Mouse (Mus musculus) embryonic facial prominence, embryonic 12.5 days (tissue): Measurements from ENCODE around the gene Rnf224. TPM values are rescaled to one million over a fixed set of nuclear protein-coding genes. Genes with fewer than 3 reads are reported as not detected.

Source experiments
- ATAC-seq: fragments of 200-750 bp; cut with Nextera tagmentation; 2 replicates; pipeline ENCODE4 v1.8.0; 2017; ENCODE audit not compliant: insufficient number of reproducible peaks, insufficient read depth, low FRiP score, low TSS enrichment
- H3K27ac ChIP-seq: fragments of 300-500 bp; sonication (generic); 2 replicates; pipeline ENCODE4 v1.5.1; 2016; ENCODE audit warnings: mild to moderate bottlenecking
- H3K27me3 ChIP-seq: fragments of 300-500 bp; sonication (generic); 2 replicates; pipeline ENCODE4 v1.6.1; 2016; ENCODE audit warnings: mild to moderate bottlenecking, moderate library complexity
- H3K36me3 ChIP-seq: fragments of 300-500 bp; sonication (generic); 2 replicates; pipeline ENCODE4 v1.6.1; 2016; ENCODE audit warnings: mild to moderate bottlenecking
- H3K4me1 ChIP-seq: fragments of 300-500 bp; sonication (generic); 2 replicates; pipeline ENCODE4 v1.6.1; 2016
- H3K4me2 ChIP-seq: fragments of 300-500 bp; sonication (generic); replicated peaks from 2 replicates; pipeline ENCODE4 v1.6.1; 2016; ENCODE audit warnings: mild to moderate bottlenecking, moderate library complexity
- H3K4me3 ChIP-seq: fragments of 300-500 bp; sonication (generic); 2 replicates; pipeline ENCODE4 v1.5.1; 2016; ENCODE audit warnings: mild to moderate bottlenecking
- H3K9ac ChIP-seq: fragments of 300-500 bp; sonication (generic); 2 replicates; pipeline ENCODE4 v1.6.1; 2016; ENCODE audit warnings: mild to moderate bottlenecking, moderate library complexity
- H3K9me3 ChIP-seq: fragments of 300-500 bp; sonication (generic); 2 replicates; pipeline ENCODE4 v1.6.1; 2016; ENCODE audit warnings: mild to moderate bottlenecking, moderate library complexity
- WGBS: fragments of 180-500 bp; shearing (Covaris S2); methylation state at CpG from one replicate; pipeline ENCODE4 v1.1.7; 2016; 5-methylcytosine and 5-hydroxymethylcytosine counted together
- polyA plus RNA-seq: library from polyadenylated mRNA; unstranded; fragments of >200 nt; fragmentation: Nextera tagmentation; extraction: Ambion mirVana; gene quantifications from 2 replicates; pipeline ENCODE4 v1.2.1, GENCODE M21; 2016

The Rnf224 gene
- polyA plus RNA-seq, 1 experiment from 2014 or later = not detected

- H3K27me3 ChIP-seq = no peaks in the 10 kb centered on the region; the same call in 1 of the 2 replicates
- peak overlapping the region; percentile 45 for H3K4me2 ChIP-seq
- ATAC-seq = no peak
- 78% methylated on average over 8 of the region's 8 CpGs for WGBS
- H3K4me3 ChIP-seq = no peak overlapping the region
- H3K4me1 ChIP-seq = peaks cover 11% of the 10 kb centered on the region
- H3K27ac ChIP-seq = peak overlapping the region; percentile 96
- H3K36me3 ChIP-seq = peaks cover 10% of the 10 kb centered on the region; the same call in 1 of the 2 replicates
- H3K9me3 ChIP-seq = no peaks in the 10 kb centered on the region
- no peak overlapping the region for H3K9ac ChIP-seq
These were observed 10.7 kb downstream of the Rnf224 start for GRCm38 (mm10) chr2:25225811-25226379.

- peaks cover 10% of the 10 kb centered on the region; the same call in 1 of the 2 replicates for H3K36me3 ChIP-seq
- H3K9me3 ChIP-seq = no peaks in the 10 kb centered on the region
- peaks cover 11% of the 10 kb centered on the region for H3K4me1 ChIP-seq
- 2% methylated on average over 38 of the region's 41 CpGs for WGBS
- ATAC-seq = peak; percentile 98
- peak overlapping the region; percentile 53 for H3K9ac ChIP-seq
- H3K4me3 ChIP-seq = peak overlapping the region; percentile 65
- no peaks in the 10 kb centered on the region; the same call in 1 of the 2 replicates for H3K27me3 ChIP-seq
- H3K4me2 ChIP-seq = peak overlapping the region; percentile 45
- peak overlapping the region; percentile 96 for H3K27ac ChIP-seq
These were observed 11.5 kb downstream of the Rnf224 start for GRCm38 (mm10) chr2:25224766-25225752.

GRCm38 (mm10) chr2:25224492-25224765, 12.2 kb downstream of the Rnf224 start, which contains the start of gene Tubb4b:
TSS of gene Tubb4b (minus strand) at chr2:25224702.
- H3K9ac ChIP-seq = peak within 1 kb of the TSS; percentile 73
- no peak for ATAC-seq
- H3K4me2 ChIP-seq = peak within 1 kb of the TSS; percentile 78
- peak within 1 kb of the TSS; percentile 65 for H3K4me3 ChIP-seq
- H3K36me3 ChIP-seq = peaks cover 10% of the 10 kb centered on the region; the same call in 1 of the 2 replicates
- no peaks in the 10 kb centered on the region for H3K9me3 ChIP-seq
- no peaks in the 10 kb centered on the region; the same call in 1 of the 2 replicates for H3K27me3 ChIP-seq
- peaks cover 11% of the 10 kb centered on the region for H3K4me1 ChIP-seq
- H3K27ac ChIP-seq = peak within 1 kb of the TSS; percentile 96
- 0% methylated on average over 17 of the region's 17 CpGs for WGBS

DNA sequence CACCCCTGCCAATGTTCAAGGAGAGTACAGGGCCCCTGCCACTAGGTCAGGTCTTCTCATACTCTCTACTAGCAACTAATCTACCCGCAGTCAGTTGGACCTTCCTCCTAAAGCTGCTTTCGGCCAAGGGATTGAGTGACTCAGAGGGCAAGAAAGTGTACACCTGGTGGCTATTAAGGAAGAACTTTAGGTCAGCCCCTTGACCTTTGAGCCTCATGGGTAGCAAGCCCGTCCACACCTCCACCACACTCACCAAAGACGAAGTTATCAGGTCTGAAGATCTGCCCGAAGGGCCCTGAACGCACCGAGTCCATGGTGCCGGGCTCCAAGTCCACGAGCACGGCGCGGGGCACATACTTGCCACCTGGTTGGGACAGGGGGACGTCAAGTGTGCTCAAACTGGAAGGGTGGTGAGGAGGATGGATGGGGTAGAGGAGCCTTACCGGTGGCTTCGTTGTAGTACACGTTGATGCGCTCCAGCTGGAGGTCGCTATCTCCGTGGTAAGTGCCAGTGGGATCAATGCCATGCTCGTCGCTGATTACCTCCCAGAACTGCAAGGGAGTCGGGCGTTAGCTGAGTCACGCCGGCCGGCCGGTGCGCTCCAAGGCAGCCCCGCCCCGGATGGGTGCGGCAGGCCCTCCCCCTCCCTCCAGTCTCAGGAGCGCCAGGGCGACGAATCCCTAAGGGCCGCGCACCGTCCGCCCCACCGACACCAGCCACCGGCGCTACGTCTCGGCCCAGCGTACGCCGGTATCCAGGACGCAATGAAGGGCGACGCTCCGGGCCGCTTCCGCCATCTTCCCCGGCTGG, 12.7 kb downstream of the Rnf224 start:
- H3K4me2 ChIP-seq = peak overlapping the region; percentile 78
- H3K9me3 ChIP-seq = no peaks in the 10 kb centered on the region
- WGBS = under 1% methylated on average over 53 of the region's 53 CpGs
- H3K9ac ChIP-seq = peak overlapping the region; percentile 73
- ATAC-seq = peak; percentile 8
- H3K4me1 ChIP-seq = peaks cover 11% of the 10 kb centered on the region
- H3K27ac ChIP-seq = peak overlapping the region; percentile 77
- peaks cover 10% of the 10 kb centered on the region; the same call in 1 of the 2 replicates for H3K36me3 ChIP-seq
- no peaks in the 10 kb centered on the region for H3K27me3 ChIP-seq
- H3K4me3 ChIP-seq = peak overlapping the region; percentile 65

DNA sequence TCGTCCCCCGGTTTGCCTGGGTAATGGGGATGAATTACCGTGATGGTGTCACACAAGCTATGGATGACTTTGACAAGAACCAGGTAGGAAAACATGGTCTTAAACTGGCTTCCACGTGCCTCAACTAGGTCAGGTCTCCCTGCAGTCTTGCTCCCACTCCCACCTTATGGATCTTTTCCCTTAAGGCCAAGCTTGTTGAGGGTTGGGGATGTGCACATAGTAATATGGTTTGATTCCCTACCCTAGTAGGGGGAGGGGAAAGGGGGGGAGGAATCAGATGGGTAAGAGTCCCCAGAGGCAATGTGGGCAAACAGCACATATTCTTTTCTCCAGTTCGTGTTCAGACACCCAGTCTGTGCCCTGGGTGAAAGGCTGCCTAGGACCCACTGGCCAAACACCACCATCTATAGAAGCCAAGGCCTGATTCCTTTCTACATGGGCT, 15.2 kb downstream of the Rnf224 start:
- Histone ChIP-seq H3K4me1 (peaks cover 11% of the 10 kb centered on the region), H3K27ac (no peak overlapping the region), H3K9me3 (no peaks in the 10 kb centered on the region), H3K36me3 (peaks cover 10% of the 10 kb centered on the region; the same call in 1 of the 2 replicates), H3K4me2 (no peak overlapping the region), H3K9ac (no peak overlapping the region), H3K27me3 (no peaks in the 10 kb centered on the region), H3K4me3 (no peak overlapping the region)
- no peak for ATAC-seq
- WGBS = 69% methylated on average over 5 of the region's 5 CpGs

DNA sequence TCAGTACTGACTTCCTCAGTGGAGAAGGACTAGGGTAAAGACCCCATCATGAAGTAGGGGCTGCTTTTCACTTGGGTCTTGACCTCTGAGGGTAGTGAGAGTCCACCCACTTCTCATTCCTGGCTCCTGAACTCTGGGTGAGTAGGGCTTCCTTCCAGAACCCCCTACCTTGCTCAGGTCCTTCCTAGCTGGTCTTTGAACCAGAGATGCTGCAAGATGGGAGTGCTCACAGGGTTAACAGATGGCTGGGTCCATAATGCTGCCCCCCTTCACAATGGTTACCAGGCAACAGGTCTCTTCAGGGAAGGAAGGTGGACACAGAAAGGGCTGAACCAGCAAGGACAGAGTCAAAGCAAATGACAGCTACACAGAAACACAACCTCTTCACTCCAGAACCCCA, 18.1 kb downstream of the Rnf224 start, which contains the start of gene Fam166a:
Gene Fam166a (plus strand): TSS at position 301 of the 400 bp plus-strand sequence.
- no peak for ATAC-seq
- Histone ChIP-seq H3K4me2 (no peak within 1 kb of the TSS), H3K27me3 (no peaks in the 10 kb centered on the region), H3K9ac (no peak within 1 kb of the TSS), H3K4me1 (peaks cover 4% of the 10 kb centered on the region), H3K27ac (no peak within 1 kb of the TSS), H3K9me3 (no peaks in the 10 kb centered on the region), H3K36me3 (peaks cover 10% of the 10 kb centered on the region; the same call in 1 of the 2 replicates), H3K4me3 (no peak within 1 kb of the TSS)

DNA sequence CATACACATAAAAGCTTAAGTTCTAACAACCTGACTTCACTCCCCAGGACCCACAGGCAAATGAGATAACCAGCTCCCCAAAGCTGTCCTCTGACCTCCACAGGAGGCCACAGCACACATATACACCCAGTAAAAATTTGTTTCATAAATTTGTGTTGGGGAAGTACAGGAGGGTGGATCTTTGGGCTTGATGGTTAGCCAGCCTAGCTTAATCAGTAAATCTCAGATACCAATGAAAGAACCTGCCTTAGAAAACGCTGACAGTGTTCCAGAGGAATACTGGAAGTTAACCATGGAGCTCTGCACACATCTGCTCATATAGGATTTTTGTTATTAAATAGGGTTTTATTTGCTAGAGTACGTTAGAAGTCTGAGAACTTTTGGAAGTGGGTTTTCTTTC, 18.9 kb downstream of the Rnf224 start:
- ATAC-seq = no peak
- Histone ChIP-seq H3K27me3 (no peaks in the 10 kb centered on the region), H3K4me2 (no peak overlapping the region), H3K36me3 (peaks cover 10% of the 10 kb centered on the region; the same call in 1 of the 2 replicates), H3K27ac (no peak overlapping the region), H3K4me1 (no peaks in the 10 kb centered on the region), H3K9me3 (no peaks in the 10 kb centered on the region), H3K9ac (no peak overlapping the region), H3K4me3 (no peak overlapping the region)
- WGBS = 59% methylated on average over 2 of the region's 2 CpGs

DNA sequence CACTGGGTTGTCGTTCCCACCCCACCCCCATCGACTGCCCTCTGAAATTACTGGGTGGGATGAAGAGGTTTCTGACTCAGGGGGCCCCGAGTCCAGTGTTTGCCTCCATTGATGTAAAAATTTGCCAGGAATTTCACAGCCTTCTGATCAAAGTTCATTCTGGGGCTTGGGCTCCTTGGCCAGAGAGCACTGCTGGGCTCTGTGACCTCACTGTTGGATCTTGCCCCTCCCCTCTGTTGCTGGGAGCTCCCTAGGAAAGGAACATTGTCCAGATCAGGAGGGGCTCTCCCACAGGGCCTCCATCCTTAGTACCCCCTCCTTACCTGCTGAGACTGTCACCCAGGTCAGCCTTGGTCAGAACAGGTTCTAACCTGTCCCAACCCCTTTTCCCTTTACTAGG, 22.1 kb downstream of the Rnf224 start, which contains the start of gene Stpg3:
Gene Stpg3 (minus strand): TSS at position 194 of the 400 bp plus-strand sequence.
- no peak within 1 kb of the TSS for H3K4me2 ChIP-seq
- H3K9ac ChIP-seq = no peak within 1 kb of the TSS
- ATAC-seq = no peak
- H3K4me3 ChIP-seq = no peak within 1 kb of the TSS
- no peak within 1 kb of the TSS for H3K27ac ChIP-seq
- no peaks in the 10 kb centered on the region for H3K36me3 ChIP-seq
- no peaks in the 10 kb centered on the region for H3K9me3 ChIP-seq
- peaks cover 11% of the 10 kb centered on the region for H3K4me1 ChIP-seq
- no peaks in the 10 kb centered on the region for H3K27me3 ChIP-seq
- WGBS = 76% methylated on average over 3 of the region's 3 CpGs

DNA sequence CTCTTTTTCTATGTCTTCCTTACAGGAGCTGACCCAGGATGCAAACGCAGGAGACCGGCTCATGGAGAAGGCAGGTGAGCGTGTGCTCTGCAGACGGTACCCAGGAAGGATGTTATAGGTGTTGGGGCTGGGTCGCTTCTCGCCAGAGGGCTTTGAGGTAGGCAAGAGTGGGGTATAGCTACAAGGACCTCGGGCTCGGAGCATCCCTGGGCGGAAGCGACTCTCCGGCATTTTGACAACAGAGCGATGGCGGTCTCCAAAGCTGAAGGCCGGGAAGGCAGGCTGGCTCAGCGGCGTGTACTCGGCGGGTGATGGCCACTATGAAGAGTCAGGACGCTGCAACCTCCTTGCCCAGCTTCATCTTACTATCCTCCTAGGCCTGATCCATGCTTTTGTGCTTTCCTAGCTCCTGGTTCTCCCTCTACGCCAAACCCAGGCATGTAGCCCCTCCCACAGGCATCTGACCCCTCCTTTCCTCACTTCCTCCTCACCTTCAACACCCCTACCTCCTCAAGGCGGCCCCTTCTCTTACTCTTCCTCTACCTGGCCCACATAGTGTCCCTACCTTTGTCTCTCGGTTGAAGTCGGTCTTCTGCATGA, 23.2 kb downstream of the Rnf224 start:
- WGBS = 59% methylated on average over 23 of the region's 23 CpGs
- Histone ChIP-seq H3K4me3 (no peak overlapping the region), H3K27me3 (no peaks in the 10 kb centered on the region), H3K4me1 (peaks cover 11% of the 10 kb centered on the region), H3K4me2 (no peak overlapping the region), H3K27ac (no peak overlapping the region), H3K9ac (no peak overlapping the region), H3K36me3 (no peaks in the 10 kb centered on the region), H3K9me3 (no peaks in the 10 kb centered on the region)
- ATAC-seq = no peak

- WGBS = under 1% methylated on average over 44 of the region's 44 CpGs
- peak within 1 kb of the TSS; percentile 85 for H3K9ac ChIP-seq
- H3K4me2 ChIP-seq = peak within 1 kb of the TSS; percentile 92
- peak within 1 kb of the TSS; percentile 87 for H3K27ac ChIP-seq
- H3K4me1 ChIP-seq = peaks cover 11% of the 10 kb centered on the region
- ATAC-seq = peak; percentile 81
- H3K9me3 ChIP-seq = no peaks in the 10 kb centered on the region
- H3K36me3 ChIP-seq = peaks cover 18% of the 10 kb centered on the region
- no peaks in the 10 kb centered on the region for H3K27me3 ChIP-seq
- H3K4me3 ChIP-seq = peak within 1 kb of the TSS; percentile 86
These were observed 25.4 kb downstream of the Rnf224 start, which contains the start of gene Nelfb for GRCm38 (mm10) chr2:25211121-25211670. TSS of gene Nelfb (minus strand) at chr2:25211489.
